Mouse (Mus musculus): ENCODE data around the gene Sipa1l2.
"Not testable (repeated sequence)": the region's sequence is repeated elsewhere in the genome, so short reads cannot be mapped to it uniquely, and the experiment has no call there.

Gene Sipa1l2

DNA sequence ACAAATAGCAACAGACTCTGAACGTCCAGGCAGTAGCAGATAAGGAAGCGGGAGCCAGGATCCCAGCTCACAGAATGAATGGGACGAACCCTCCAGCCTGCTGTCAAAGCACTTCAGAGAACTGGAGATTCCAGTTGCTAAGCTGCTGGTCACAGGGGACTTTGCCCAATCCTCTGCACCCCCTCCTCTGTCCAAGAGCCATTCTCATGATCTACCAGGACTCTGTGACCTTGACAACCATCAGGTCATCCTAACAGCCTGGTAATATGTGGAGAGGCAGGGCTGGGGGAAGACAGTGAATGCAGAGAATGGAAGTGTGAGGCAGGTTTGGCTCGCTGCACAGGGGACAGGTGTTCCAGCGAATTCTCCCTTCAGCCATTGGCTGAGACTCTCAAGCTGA, 163.2 kb downstream of the Sipa1l2 start:
- no peak for DNase-seq (ENCODE audit: low spot score)

GRCm38 (mm10) chr8:125401350-125401749, 168.3 kb downstream of the Sipa1l2 start:
- DNase-seq (ENCODE audit: low spot score) = no peak

DNA sequence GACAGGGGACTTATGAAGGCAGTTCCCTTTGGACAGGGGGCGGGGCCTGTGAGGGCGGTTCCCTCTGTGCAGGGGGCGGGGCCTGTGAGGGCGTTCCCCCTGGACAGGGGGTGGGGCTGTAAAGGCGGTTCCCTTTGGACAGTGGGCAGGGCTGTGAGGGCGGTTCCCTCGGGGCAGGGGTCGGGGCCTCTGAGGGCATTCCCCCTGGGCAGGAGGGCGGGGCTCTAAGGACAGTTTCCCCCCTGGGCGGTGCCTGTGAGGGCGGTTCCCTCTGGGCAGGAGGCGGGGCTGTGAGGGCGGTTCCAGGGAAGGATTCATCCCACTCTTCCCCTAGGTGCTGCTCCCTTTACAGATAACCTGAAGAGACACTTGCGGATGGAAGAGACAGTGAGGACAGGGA, 171.6 kb downstream of the Sipa1l2 start:
- no peak for DNase-seq (ENCODE audit: low spot score)

GRCm38 (mm10) chr8:125395682-125396081, 173.9 kb downstream of the Sipa1l2 start:
- DNase-seq (ENCODE audit: low spot score) = not testable (repeated sequence)

DNA sequence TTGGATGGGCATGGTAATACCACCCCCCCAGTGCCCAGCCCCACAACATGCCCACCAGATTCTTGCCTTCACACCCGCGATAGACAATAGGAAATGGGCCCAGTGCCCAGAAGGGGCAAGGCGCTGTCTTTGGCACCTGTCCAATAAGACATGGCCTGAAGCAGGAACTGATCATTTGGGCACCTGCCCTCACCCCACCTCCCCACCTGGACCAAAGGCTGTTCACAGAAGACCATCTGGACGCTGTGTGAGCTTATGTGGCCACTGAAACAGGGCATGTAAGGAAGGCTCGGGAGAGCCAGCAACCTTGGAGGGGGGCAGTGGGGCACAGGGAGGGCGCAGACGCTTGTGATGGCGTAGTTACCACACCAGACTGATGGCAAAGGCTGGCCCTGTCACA, 174.6 kb downstream of the Sipa1l2 start:
- DNase-seq (ENCODE audit: low spot score) = no peak

- no peak for DNase-seq (ENCODE audit: low spot score)
These were observed 177.9 kb downstream of the Sipa1l2 start for GRCm38 (mm10) chr8:125391685-125392084.

GRCm38 (mm10) chr8:125391271-125391670, 178.3 kb downstream of the Sipa1l2 start:
- DNase-seq (ENCODE audit: low spot score) = no peak

GRCm38 (mm10) chr8:125390506-125390895, 179.1 kb downstream of the Sipa1l2 start:
- DNase-seq (ENCODE audit: low spot score) = no peak

- DNase-seq (ENCODE audit: low spot score) = peak; percentile 55
These were observed 179.7 kb downstream of the Sipa1l2 start for GRCm38 (mm10) chr8:125389756-125390505.

GRCm38 (mm10) chr8:125389280-125389679, 180.3 kb downstream of the Sipa1l2 start:
- peak; percentile 37 for DNase-seq (ENCODE audit: low spot score)

DNA sequence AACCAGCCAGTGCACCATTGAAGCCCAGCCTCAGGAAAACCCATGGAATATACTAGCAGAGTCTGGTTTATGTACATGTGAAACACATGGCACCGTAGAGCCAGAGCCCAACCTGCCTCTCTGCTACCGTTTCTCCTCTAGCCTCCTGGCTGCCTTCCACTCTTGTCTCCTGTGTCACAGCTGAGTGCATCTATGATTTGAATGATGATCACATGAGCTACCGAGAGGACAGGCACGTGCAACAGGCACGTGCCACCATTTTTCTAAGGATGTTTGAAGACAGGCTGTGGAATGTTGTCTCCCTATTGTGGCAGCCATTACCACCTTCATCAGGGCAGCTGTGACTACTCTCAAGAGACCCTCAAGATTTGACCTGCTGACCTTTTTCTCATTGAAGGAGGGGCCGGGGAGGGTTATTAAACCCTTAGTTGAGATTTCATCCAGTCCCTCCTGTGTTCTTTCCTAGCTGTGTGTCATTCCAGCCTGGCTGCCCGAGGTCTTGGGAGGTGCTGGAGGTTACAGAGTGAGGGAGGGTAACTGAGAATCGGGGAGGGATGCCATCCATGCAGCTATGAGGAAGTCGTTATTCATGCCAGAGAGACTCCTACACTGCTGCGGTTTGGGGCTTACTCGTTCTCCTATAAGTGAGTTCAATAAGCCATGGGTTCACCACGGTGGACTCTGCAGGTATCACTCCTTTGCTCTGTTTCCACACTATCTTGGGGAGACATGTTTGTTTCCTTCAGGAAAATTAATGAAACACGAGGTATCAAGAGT, 181.0 kb downstream of the Sipa1l2 start:
- no peak for DNase-seq (ENCODE audit: low spot score)

DNA sequence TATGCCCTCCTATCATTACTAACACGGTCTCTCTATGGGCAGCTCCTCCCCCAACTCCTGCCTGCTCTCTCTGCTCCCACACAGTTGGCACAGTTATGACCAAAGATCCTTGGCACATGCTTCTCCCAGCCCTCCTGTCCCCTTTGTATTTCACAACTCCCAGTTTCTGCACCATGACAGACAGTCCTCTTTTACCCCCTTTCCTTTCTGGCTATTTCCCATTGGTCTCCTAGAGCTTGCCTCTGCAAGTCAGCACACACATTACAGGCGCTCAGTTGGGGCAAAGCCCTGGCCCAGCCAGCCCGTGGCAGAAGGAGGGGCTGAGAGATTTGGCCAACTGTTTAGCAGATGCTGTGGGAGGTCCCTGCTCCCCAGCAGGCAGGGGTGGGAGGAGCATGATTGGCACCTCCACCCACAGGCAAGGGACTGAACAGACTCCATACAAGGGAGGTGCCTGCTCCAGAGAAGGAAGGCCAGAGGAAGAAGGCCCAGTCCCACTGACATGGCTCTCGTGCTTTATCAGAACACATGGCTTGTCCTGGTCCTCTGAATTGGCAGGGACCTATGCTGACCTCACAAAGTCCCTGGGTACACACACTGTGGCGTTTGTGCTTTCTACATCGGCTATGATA, 184.0 kb downstream of the Sipa1l2 start:
- DNase-seq (ENCODE audit: low spot score) = peak; percentile 51

DNA sequence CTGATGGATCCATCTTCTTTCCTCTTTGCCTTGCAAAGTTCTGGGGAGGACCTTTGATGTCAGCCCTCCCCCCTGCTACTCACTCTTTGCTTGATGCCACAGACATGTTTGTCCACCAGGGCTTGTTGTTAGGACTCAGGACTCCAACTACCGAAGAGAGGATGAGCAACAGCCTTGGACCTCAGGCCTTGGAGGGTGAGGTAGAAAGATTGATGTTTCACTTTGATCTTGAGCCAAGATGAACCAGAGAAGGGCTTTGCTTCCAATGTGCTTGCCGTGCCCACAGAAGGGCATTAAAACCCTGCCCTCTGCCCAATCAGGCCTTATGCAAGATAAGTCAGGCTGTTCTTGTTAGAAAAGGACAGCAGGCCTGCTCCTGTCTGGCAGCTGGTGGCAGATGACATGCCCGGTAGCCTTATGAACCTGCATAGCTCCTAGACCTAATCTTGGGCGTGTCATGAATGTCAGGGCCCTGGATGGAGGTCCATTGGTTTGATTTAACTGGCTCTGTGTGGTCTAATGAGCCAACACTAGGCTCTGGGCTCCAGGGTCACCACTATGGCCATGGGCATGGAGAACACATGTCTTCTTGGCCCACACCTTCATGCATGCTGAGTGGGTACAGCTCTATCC, 184.9 kb downstream of the Sipa1l2 start:
- DNase-seq (ENCODE audit: low spot score) = no peak

GRCm38 (mm10) chr8:125381674-125382073, 187.9 kb downstream of the Sipa1l2 start:
- no peak for DNase-seq (ENCODE audit: low spot score)

DNA sequence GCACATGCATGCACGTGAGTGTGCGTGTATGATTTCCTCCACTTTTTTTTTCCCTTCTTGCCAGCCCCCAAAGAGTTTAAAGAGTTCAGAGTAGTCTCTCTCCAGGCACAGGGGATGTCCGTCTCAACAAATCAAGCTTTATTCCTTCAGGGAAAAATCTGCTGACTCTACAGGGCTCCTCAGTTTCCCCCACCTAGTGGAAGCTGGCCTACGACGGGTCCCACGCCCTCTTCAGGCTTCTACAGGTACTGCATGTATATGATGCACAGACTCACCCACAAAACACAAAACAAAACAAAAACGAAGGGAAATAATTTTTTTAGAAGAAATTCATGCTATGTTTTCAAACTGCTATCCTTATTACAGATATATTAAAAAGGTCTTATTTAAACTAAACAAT, 189.7 kb downstream of the Sipa1l2 start:
- no peak for DNase-seq (ENCODE audit: low spot score)

GRCm38 (mm10) chr8:125379156-125379555, 190.5 kb downstream of the Sipa1l2 start:
- no peak for DNase-seq (ENCODE audit: low spot score)

DNA sequence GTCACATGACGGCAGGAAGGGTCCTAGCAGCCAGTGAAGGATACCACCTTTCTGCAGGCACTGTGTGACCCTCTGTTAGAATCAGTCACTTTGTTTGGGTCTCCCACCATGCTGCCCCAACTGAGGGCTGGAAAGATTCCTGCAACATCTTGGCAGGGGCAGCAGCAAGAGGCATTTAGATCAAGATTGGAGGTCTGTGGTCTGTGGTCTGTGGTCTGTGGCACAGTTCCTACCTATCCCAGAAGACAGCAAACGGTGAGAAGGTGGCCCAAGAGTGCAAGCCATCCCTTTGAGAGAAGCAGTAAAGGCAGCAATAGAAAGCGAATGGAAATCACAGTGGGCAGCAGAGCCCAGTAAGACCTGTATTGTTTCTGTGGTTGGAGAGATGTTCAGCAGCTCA, 191.9 kb downstream of the Sipa1l2 start:
- no peak for DNase-seq (ENCODE audit: low spot score)

GRCm38 (mm10) chr8:125376448-125376845, 193.2 kb downstream of the Sipa1l2 start:
- DNase-seq (ENCODE audit: low spot score) = no peak

DNA sequence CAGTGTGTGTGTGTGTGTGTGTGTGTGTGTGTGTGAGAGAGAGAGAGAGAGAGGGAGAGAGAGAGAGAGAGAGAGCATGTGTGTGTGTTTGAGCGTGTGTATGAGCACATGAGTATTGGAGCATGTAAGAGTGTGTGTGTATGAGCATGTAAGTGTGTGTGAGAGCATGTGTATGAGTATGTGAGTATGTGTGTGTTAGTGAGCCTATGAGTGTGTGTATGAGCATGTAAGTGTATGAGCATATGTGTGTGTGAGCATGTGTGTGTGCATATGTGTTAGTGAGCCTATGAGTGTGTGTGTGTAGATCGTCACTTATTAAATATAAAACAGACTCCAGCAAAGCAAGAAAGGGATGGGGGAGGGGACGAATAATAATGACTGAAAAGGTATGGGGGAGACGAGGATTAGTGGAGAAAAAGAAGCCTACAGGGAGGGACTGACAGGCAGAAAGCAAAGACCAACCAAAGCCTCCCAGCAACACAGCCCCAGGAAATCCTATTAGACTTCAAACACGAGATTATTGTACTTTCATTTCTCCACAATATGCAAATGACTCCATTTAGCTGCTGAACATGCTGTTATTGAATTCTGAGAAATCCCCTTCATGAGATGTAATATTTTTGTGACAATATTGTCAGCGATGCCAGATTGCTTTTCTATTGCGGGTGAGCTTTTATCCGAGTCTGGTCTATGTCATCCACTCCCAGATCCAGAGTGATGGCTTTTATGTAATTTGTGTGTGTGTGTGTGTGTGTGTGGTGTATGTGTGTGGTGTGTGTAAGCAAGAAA, 193.8 kb downstream of the Sipa1l2 start:
- no peak for DNase-seq (ENCODE audit: low spot score)

DNA sequence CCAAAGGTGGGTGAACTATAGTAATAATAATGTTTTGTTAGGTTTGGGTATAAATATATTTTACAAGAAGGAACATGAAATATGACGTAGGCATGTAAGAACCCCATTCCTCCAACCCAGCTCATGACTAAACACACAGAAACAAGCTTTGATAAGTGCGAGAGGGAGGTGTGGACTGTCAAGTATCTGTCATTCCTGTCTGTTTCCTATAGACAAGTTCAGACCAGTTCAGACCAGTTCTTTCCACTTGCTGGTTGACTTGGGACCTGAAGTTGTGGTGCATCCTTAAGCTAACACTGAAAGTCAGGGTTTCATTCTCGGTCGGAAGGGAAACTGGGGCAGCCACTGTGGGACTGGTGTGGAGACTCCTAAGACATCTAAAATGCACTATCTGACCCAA, 197.0 kb downstream of the Sipa1l2 start:
- no peak for DNase-seq (ENCODE audit: low spot score)

DNA sequence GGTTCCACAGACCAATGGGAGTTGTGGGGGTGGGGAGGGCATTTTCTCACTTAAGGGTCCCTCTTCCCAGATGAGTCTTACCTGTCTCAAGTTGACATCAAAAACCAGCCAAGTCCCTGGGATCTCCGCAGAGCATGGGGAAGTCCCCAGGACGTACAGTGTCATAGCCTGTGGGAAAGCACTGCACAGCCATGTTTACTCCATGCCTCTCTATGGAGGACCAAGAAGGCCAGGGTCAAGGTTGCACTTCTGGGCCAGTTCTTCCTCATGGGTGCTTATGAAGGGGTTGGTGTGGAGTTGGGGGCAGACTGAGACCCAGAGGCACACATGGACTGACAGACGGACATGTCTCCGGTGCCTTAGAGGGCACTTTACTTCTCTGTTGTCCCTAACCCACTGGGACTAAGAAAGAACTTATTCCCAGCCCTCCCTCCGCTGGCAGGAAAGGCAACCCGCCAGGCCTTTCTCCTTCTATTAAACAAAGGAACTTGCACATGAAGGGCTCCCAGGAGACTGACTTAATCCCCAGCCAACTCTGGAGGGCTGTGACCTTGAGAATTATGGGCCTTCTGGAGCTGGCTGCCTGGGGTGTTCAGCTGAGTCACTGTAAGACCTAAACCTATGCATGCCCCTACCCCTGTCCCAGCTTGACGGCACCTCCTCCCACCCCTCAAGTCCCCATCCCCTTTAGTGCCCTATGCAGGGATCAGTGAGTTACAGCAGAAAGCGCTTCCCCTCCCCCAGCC, 199.9 kb downstream of the Sipa1l2 start:
- no peak for DNase-seq (ENCODE audit: low spot score)
